Mouse (Mus musculus): ENCODE measurements around the gene Gm37240. TPM values are rescaled to one million over a fixed set of nuclear protein-coding genes. Genes with fewer than 3 reads are reported as not detected.
"Not testable (repeated sequence)": the region's sequence is repeated elsewhere in the genome, so short reads cannot be mapped to it uniquely, and the experiment has no call there.

The Gm37240 gene
- polyA plus RNA-seq, 1 experiment from 2014 or later: 0.43 TPM

DNA sequence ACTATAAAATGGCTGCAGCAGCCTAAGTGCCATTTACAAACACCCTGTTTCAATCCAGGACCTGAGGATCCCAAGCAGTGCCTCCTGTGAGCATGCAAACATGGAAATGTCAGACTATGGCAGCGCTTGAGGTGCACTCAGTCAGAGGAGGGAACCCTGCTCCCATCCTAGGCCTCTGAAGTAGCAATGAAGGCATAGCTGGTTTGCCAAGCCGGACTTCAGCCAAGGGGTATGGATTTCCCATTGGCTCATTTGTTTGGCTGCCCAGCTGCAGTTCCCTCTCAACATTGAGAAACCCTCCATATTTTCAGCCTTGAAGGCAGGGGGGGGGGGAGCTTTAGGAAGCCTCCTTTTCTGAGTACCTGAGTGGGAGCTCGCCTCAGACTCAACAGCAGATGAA lies 1329.0 kb downstream of the Gm37240 start:
- no peaks in the 10 kb centered on the region for H3K4me1 ChIP-seq (replicated peaks; ENCODE audit: control insufficient read depth, insufficient read depth, low read length)
- H3K4me2 ChIP-seq (ENCODE audit: low read depth, low read length, severe bottlenecking): no peak overlapping the region
- H3K27me3 ChIP-seq (ENCODE audit: control insufficient read depth, insufficient read depth, low read length): no peaks in the 10 kb centered on the region
- no peak overlapping the region for H3K4me3 ChIP-seq (ENCODE audit: low read depth, low read length)
- no peak overlapping the region for H3K9ac ChIP-seq (ENCODE audit: low read length)
- H3K9me3 ChIP-seq (ENCODE audit: control insufficient read depth, low read length): no peaks in the 10 kb centered on the region
- no peak overlapping the region for H3K27ac ChIP-seq (ENCODE audit: low read depth, low read length)
- H3K36me3 ChIP-seq (ENCODE audit: control insufficient read depth, insufficient read depth, low read length): no peaks in the 10 kb centered on the region
- ATAC-seq (replicated peaks; ENCODE audit: low FRiP score) (no peak), DNase-seq (ENCODE audit: low spot score) (no peak)
- WGBS: 96% methylated on average over 3 of the region's 3 CpGs

DNA sequence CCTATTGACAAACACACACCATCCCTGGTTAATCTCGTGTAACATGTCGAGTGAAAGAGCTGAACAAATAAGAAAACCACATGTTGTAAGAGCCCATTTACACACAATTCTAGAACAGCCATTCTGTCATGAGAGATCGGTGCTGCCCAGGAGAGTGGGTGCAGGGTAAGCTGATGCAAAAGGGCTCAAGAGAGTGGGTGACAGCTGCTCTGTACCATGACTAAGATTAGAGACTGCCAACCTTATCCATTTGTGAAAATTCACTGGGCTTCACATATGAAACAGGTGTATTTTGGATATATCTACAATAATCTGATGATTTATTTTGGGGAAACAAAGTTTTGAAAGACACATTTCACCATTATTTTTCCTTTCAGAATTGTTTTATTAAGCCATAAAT lies 1331.5 kb downstream of the Gm37240 start:
- no peak overlapping the region for H3K9ac ChIP-seq (ENCODE audit: low read length)
- no peak overlapping the region for H3K27ac ChIP-seq (ENCODE audit: low read depth, low read length)
- H3K9me3 ChIP-seq (ENCODE audit: control insufficient read depth, low read length): no peaks in the 10 kb centered on the region
- ATAC-seq (replicated peaks; ENCODE audit: low FRiP score): no peak
- DNase-seq (ENCODE audit: low spot score): no peak
- H3K4me2 ChIP-seq (ENCODE audit: low read depth, low read length, severe bottlenecking): no peak overlapping the region
- WGBS: 89% methylated on average over 3 of the region's 3 CpGs
- H3K4me1 ChIP-seq (replicated peaks; ENCODE audit: control insufficient read depth, insufficient read depth, low read length): no peaks in the 10 kb centered on the region
- H3K4me3 ChIP-seq (ENCODE audit: low read depth, low read length): no peak overlapping the region
- no peaks in the 10 kb centered on the region for H3K36me3 ChIP-seq (ENCODE audit: control insufficient read depth, insufficient read depth, low read length)
- H3K27me3 ChIP-seq (ENCODE audit: control insufficient read depth, insufficient read depth, low read length): no peaks in the 10 kb centered on the region

DNA sequence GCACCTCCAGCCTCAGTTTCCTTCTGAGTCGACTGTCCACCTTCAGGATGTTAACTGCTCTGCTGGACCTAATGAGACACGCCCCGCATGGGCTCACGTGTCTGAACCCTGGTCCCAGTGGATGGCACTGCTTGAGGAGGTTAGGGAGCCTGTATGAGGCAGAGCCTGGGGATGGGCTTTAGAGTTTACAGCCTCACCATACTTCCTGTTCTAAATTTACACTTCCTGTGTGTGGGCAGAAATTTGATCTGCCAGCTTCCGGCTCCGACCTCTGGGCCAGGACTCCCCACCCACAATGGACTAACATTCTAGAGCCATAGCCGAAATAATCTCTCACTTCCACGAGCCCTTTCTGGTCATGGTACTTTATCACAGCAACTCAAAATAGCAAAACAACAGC lies 1340.1 kb downstream of the Gm37240 start:
- H3K27me3 ChIP-seq (ENCODE audit: control insufficient read depth, insufficient read depth, low read length): no peaks in the 10 kb centered on the region
- DNase-seq (ENCODE audit: low spot score) (no peak), ATAC-seq (replicated peaks; ENCODE audit: low FRiP score) (no peak)
- H3K9me3 ChIP-seq (ENCODE audit: control insufficient read depth, low read length): no peaks in the 10 kb centered on the region
- H3K36me3 ChIP-seq (ENCODE audit: control insufficient read depth, insufficient read depth, low read length): no peaks in the 10 kb centered on the region
- H3K4me1 ChIP-seq (replicated peaks; ENCODE audit: control insufficient read depth, insufficient read depth, low read length): no peaks in the 10 kb centered on the region; the same call in 1 of the 2 replicates
- no peak overlapping the region for H3K4me3 ChIP-seq (ENCODE audit: low read depth, low read length)
- 80% methylated on average over 8 of the region's 8 CpGs for WGBS
- H3K4me2 ChIP-seq (ENCODE audit: low read depth, low read length, severe bottlenecking): no peak overlapping the region
- no peak overlapping the region for H3K9ac ChIP-seq (ENCODE audit: low read length)
- no peak overlapping the region for H3K27ac ChIP-seq (ENCODE audit: low read depth, low read length)

DNA sequence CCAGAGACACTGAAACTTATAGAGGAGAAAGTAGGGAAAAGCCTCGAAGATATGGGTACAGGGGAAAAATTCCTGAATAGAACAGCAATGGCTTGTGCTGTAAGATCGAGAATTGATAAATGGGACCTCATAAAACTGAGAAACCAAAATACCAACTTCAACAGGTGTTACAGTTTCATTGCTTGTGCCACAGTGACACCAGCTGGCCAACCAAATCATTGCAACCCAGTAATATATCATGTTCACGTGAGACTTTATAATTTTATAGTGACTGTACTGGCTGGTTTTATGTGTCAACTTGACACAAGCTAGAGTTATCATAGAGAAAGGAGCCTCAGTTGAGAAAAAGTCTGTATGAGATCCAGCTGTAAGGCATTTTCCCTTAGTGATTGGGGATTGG lies 1344.9 kb downstream of the Gm37240 start:
- peak; percentile 74 for DNase-seq (ENCODE audit: low spot score)
- WGBS: 30% methylated on average over 3 of the region's 3 CpGs
- H3K36me3 ChIP-seq (ENCODE audit: control insufficient read depth, insufficient read depth, low read length); H3K9ac ChIP-seq (ENCODE audit: low read length); H3K4me1 ChIP-seq (replicated peaks; ENCODE audit: control insufficient read depth, insufficient read depth, low read length); ATAC-seq (replicated peaks; ENCODE audit: low FRiP score); H3K9me3 ChIP-seq (ENCODE audit: control insufficient read depth, low read length); H3K27me3 ChIP-seq (ENCODE audit: control insufficient read depth, insufficient read depth, low read length); H3K4me2 ChIP-seq (ENCODE audit: low read depth, low read length, severe bottlenecking); H3K4me3 ChIP-seq (ENCODE audit: low read depth, low read length); H3K27ac ChIP-seq (ENCODE audit: low read depth, low read length): not testable (repeated sequence)

DNA sequence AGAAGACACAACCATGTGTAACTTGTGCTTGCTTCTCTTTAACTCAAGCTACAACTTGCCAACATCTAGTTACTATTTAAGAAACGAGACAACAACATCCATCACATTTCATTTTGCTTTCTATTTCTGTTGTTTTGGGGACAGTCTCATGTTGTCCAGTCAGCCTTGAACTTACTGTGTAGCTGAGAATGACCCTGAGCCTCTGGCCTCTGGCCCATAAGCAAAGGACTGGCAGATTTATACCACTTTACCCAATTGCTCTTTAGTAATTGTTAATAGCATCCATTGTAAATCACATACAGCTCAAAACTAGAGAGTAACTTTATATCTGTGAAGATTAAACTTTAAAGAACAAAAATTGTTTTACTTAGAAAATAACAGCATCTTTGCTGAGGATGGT lies 1345.4 kb downstream of the Gm37240 start:
- Histone ChIP-seq H3K4me2 (ENCODE audit: low read depth, low read length, severe bottlenecking) (no peak overlapping the region), H3K27me3 (ENCODE audit: control insufficient read depth, insufficient read depth, low read length) (no peaks in the 10 kb centered on the region), H3K36me3 (ENCODE audit: control insufficient read depth, insufficient read depth, low read length) (no peaks in the 10 kb centered on the region), H3K9ac (ENCODE audit: low read length) (no peak overlapping the region), H3K9me3 (ENCODE audit: control insufficient read depth, low read length) (no peaks in the 10 kb centered on the region), H3K4me3 (ENCODE audit: low read depth, low read length) (no peak overlapping the region), H3K4me1 (replicated peaks; ENCODE audit: control insufficient read depth, insufficient read depth, low read length) (peaks cover 2% of the 10 kb centered on the region; the same call in 1 of the 2 replicates), H3K27ac (ENCODE audit: low read depth, low read length) (no peak overlapping the region)
- ATAC-seq (replicated peaks; ENCODE audit: low FRiP score) (no peak), DNase-seq (ENCODE audit: low spot score) (no peak)
- 78% methylated on average over 1 of the region's 1 CpGs for WGBS

DNA sequence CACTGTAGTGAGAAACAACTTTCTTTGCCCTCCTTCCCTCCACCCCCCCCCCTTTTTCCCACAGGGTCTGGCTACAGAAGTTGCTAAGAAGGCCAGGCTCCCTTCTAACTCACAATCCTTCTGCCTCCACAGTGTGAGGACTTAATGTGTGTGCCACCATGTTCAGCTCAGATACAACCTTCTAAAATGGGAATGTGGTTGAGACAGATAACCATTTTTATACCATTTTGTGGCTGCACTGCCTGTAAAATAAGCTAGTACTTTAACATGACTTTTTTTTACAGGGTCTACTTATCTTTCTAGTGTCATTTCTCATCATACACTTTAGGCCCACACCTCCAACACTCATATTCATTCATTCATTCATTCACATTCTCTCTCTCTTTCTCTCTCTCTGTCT lies 1346.7 kb downstream of the Gm37240 start:
- no peak overlapping the region for H3K4me2 ChIP-seq (ENCODE audit: low read depth, low read length, severe bottlenecking)
- H3K27ac ChIP-seq (ENCODE audit: low read depth, low read length): no peak overlapping the region
- H3K9me3 ChIP-seq (ENCODE audit: control insufficient read depth, low read length): no peaks in the 10 kb centered on the region
- DNase-seq (ENCODE audit: low spot score) (no peak), ATAC-seq (replicated peaks; ENCODE audit: low FRiP score) (no peak)
- H3K9ac ChIP-seq (ENCODE audit: low read length): no peak overlapping the region
- peaks cover 2% of the 10 kb centered on the region; the same call in 1 of the 2 replicates for H3K4me1 ChIP-seq (replicated peaks; ENCODE audit: control insufficient read depth, insufficient read depth, low read length)
- H3K36me3 ChIP-seq (ENCODE audit: control insufficient read depth, insufficient read depth, low read length): no peaks in the 10 kb centered on the region
- no peaks in the 10 kb centered on the region for H3K27me3 ChIP-seq (ENCODE audit: control insufficient read depth, insufficient read depth, low read length)
- no peak overlapping the region for H3K4me3 ChIP-seq (ENCODE audit: low read depth, low read length)

DNA sequence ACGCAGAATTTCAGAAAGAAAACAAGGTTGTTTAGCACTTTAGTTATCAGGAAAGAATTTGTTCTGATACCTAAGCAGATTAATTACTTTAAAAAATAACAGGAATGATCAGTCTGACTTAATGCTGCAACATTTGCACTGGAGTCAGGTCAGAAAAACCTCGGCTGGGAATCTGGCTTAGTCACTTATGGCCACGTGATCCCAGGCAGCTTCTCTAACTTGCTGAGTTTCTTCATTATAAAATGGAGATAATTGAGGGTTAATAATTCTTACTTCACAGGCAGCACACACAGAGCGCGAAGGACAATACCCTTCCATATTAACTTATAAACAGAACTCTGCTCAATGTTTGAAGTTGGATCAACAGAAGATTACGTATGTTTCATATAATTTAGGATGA lies 1350.3 kb downstream of the Gm37240 start:
- Histone ChIP-seq H3K4me3 (ENCODE audit: low read depth, low read length) (no peak overlapping the region), H3K9me3 (ENCODE audit: control insufficient read depth, low read length) (no peaks in the 10 kb centered on the region), H3K4me2 (ENCODE audit: low read depth, low read length, severe bottlenecking) (no peak overlapping the region), H3K27me3 (ENCODE audit: control insufficient read depth, insufficient read depth, low read length) (no peaks in the 10 kb centered on the region), H3K4me1 (replicated peaks; ENCODE audit: control insufficient read depth, insufficient read depth, low read length) (peaks cover 2% of the 10 kb centered on the region; the same call in 1 of the 2 replicates), H3K36me3 (ENCODE audit: control insufficient read depth, insufficient read depth, low read length) (no peaks in the 10 kb centered on the region), H3K9ac (ENCODE audit: low read length) (no peak overlapping the region), H3K27ac (ENCODE audit: low read depth, low read length) (no peak overlapping the region)
- 86% methylated on average over 6 of the region's 6 CpGs for WGBS
- DNase-seq (ENCODE audit: low spot score) (no peak), ATAC-seq (replicated peaks; ENCODE audit: low FRiP score) (no peak)

DNA sequence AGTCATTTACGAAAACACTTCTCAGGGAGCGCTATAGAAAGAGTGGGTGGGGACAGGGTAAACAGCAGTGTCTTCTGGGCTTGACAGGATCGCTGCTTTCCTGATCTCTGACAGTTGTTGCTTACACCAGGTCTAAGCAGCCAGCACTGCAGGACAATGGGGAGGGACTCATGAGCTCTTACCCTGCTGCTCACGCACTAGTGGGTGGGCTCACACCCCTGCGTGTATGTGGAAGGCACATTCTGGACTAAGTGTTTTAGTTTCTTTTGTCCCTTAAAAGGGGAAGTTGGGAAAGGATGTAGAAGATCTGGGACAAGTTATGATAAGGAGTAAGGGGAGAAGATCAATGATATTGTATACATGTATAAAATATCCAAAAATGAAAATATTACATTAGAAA lies 1354.1 kb downstream of the Gm37240 start:
- WGBS: 74% methylated on average over 5 of the region's 5 CpGs
- no peaks in the 10 kb centered on the region for H3K4me1 ChIP-seq (replicated peaks; ENCODE audit: control insufficient read depth, insufficient read depth, low read length)
- DNase-seq (ENCODE audit: low spot score): no peak
- ATAC-seq (replicated peaks; ENCODE audit: low FRiP score): no peak
- no peak overlapping the region for H3K9ac ChIP-seq (ENCODE audit: low read length)
- H3K27me3 ChIP-seq (ENCODE audit: control insufficient read depth, insufficient read depth, low read length): no peaks in the 10 kb centered on the region
- no peak overlapping the region for H3K4me2 ChIP-seq (ENCODE audit: low read depth, low read length, severe bottlenecking)
- no peaks in the 10 kb centered on the region for H3K36me3 ChIP-seq (ENCODE audit: control insufficient read depth, insufficient read depth, low read length)
- H3K9me3 ChIP-seq (ENCODE audit: control insufficient read depth, low read length): no peaks in the 10 kb centered on the region
- H3K4me3 ChIP-seq (ENCODE audit: low read depth, low read length): no peak overlapping the region
- H3K27ac ChIP-seq (ENCODE audit: low read depth, low read length): no peak overlapping the region

DNA sequence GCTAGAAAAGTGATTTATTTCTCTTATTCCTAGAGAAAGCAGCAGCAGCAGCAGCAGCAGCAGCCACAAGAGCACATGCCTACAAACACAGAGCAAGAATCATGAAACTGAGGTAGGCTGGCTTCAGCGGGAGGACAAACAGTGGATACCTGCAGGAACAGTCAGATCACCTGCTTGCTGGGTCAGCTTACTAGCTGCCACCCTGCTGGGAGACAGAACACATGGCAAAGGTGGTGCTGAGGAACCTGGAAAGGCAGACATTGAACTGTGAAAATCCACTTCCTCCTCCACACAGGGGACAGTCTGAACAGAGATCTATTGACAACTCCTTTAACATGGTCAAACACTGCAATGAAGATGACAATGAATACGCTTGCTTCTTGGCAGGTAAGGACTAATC lies 1358.3 kb downstream of the Gm37240 start:
- no peaks in the 10 kb centered on the region for H3K9me3 ChIP-seq (ENCODE audit: control insufficient read depth, low read length)
- H3K4me2 ChIP-seq (ENCODE audit: low read depth, low read length, severe bottlenecking): no peak overlapping the region
- 86% methylated on average over 2 of the region's 2 CpGs for WGBS

More for the DNA sequence above, 1358.3 kb downstream of the Gm37240 start:
- Histone ChIP-seq H3K4me3 (ENCODE audit: low read depth, low read length) (no peak overlapping the region), H3K27me3 (ENCODE audit: control insufficient read depth, insufficient read depth, low read length) (no peaks in the 10 kb centered on the region), H3K9ac (ENCODE audit: low read length) (no peak overlapping the region), H3K27ac (ENCODE audit: low read depth, low read length) (no peak overlapping the region), H3K4me1 (replicated peaks; ENCODE audit: control insufficient read depth, insufficient read depth, low read length) (no peaks in the 10 kb centered on the region), H3K36me3 (ENCODE audit: control insufficient read depth, insufficient read depth, low read length) (no peaks in the 10 kb centered on the region)
- DNase-seq (ENCODE audit: low spot score) (no peak), ATAC-seq (replicated peaks; ENCODE audit: low FRiP score) (no peak)

Data from forebrain, embryonic 11.5 days (tissue).